Mouse (Mus musculus) neural tube, embryonic 13.5 days (tissue): ENCODE measurements around the gene Olfr1412. TPM values are rescaled to one million over a fixed set of nuclear protein-coding genes. Genes with fewer than 3 reads are reported as not detected.
A peak's percentile ranks its signal among the peaks of the same experiment; 100 is the strongest.

ENCODE experiments used
- ATAC-seq: fragments of 200-750 bp; cut with Nextera tagmentation; 2 replicates; pipeline ENCODE4 v1.8.0; 2017; ENCODE audit warnings: low read depth, mild to moderate bottlenecking, moderate TSS enrichment, moderate library complexity
- H3K27ac ChIP-seq: fragments of 300-500 bp; sonication (generic); replicated peaks from 2 replicates; pipeline ENCODE4 v1.5.1; 2015; ENCODE audit warnings: moderate library complexity, mild to moderate bottlenecking, inconsistent platforms
- H3K27me3 ChIP-seq: fragments of 300-500 bp; sonication (generic); 2 replicates; pipeline ENCODE4 v1.6.1; 2015; ENCODE audit warnings: mild to moderate bottlenecking, inconsistent platforms
- H3K36me3 ChIP-seq: fragments of 300-500 bp; sonication (generic); 2 replicates; pipeline ENCODE4 v1.6.1; 2015; ENCODE audit warnings: mild to moderate bottlenecking, inconsistent platforms
- H3K4me1 ChIP-seq: fragments of 300-500 bp; sonication (generic); replicated peaks from 2 replicates; pipeline ENCODE4 v1.6.1; 2015; ENCODE audit warnings: inconsistent platforms
- H3K4me2 ChIP-seq: fragments of 300-500 bp; sonication (generic); 2 replicates; pipeline ENCODE4 v1.6.1; 2015; ENCODE audit warnings: inconsistent platforms, mild to moderate bottlenecking, moderate library complexity
- H3K4me3 ChIP-seq: fragments of 300-500 bp; sonication (generic); 2 replicates; pipeline ENCODE4 v1.5.1; 2015; ENCODE audit warnings: mild to moderate bottlenecking, inconsistent platforms
- H3K9ac ChIP-seq: fragments of 300-500 bp; sonication (generic); 2 replicates; pipeline ENCODE4 v1.6.1; 2015; ENCODE audit warnings: moderate library complexity, mild to moderate bottlenecking, inconsistent platforms
- H3K9me3 ChIP-seq: fragments of 300-500 bp; sonication (generic); 2 replicates; pipeline ENCODE4 v1.6.1; 2016; ENCODE audit warnings: inconsistent platforms
- WGBS: fragments of 180-500 bp; shearing (Covaris S2); methylation state at CpG from one replicate; pipeline ENCODE4 v1.1.7; 2015; 5-methylcytosine and 5-hydroxymethylcytosine counted together
- polyA plus RNA-seq: library from polyadenylated mRNA; unstranded; fragments of >200 nt; fragmentation: Nextera tagmentation; extraction: Ambion mirVana; gene quantifications from 2 replicates; pipeline ENCODE4 v1.2.1, GENCODE M21; 2015

Olfr1412 gene
- polyA plus RNA-seq, 1 experiment from 2014 or later, result not detected

- no peak overlapping the region for H3K27ac ChIP-seq
- H3K27me3 ChIP-seq, result no peaks in the 10 kb centered on the region
- ATAC-seq, result no peak
- H3K36me3 ChIP-seq, result peaks cover 44% of the 10 kb centered on the region
- H3K9me3 ChIP-seq, result no peaks in the 10 kb centered on the region
- peaks cover 24% of the 10 kb centered on the region for H3K4me1 ChIP-seq
- no peak overlapping the region for H3K9ac ChIP-seq
- H3K4me2 ChIP-seq, result no peak overlapping the region
- H3K4me3 ChIP-seq, result no peak overlapping the region
- 93% methylated on average over 4 of the region's 4 CpGs for WGBS
Measured at GRCm38 (mm10) chr1:92638736-92639135, 53.2 kb downstream of the Olfr1412 start.

GRCm38 (mm10) chr1:92640393-92640792 lies 54.8 kb downstream of the Olfr1412 start:
- Histone ChIP-seq H3K27ac (no peak overlapping the region), H3K4me2 (peak overlapping the region; percentile 80), H3K36me3 (peaks cover 43% of the 10 kb centered on the region), H3K27me3 (no peaks in the 10 kb centered on the region; the same call in 1 of the 2 replicates), H3K4me3 (peak overlapping the region; percentile 78), H3K9me3 (no peaks in the 10 kb centered on the region), H3K9ac (peak overlapping the region; percentile 92), H3K4me1 (peaks cover 24% of the 10 kb centered on the region)
- ATAC-seq, result no peak
- WGBS, result 90% methylated on average over 6 of the region's 6 CpGs

Other genes starting within 250 kb of the Olfr1412 start
- 313 and 317 TPM in 2 replicates for gene Ndufa10, start 111.9 kb upstream of the Olfr1412 start, polyA plus RNA-seq
- not detected in 2 replicates for gene Olfr1416, start 100.7 kb upstream of the Olfr1412 start, polyA plus RNA-seq
- not detected in 2 replicates for gene Olfr1415, start 89.7 kb upstream of the Olfr1412 start, polyA plus RNA-seq
- gene Olfr1414, start 67.1 kb upstream of the Olfr1412 start, polyA plus RNA-seq, result not detected in 2 replicates
- gene Olfr1413, start 14.5 kb upstream of the Olfr1412 start, polyA plus RNA-seq, result not detected in 2 replicates
- not detected in 2 replicates for gene Olfr1411, start 8.6 kb downstream of the Olfr1412 start, polyA plus RNA-seq
- not detected in 2 replicates for gene Olfr1410, start 20.0 kb downstream of the Olfr1412 start, polyA plus RNA-seq
- not detected in 2 replicates for gene Olfr12, start 32.0 kb downstream of the Olfr1412 start, polyA plus RNA-seq
- gene Cops9, start 56.2 kb downstream of the Olfr1412 start, polyA plus RNA-seq, result 520 and 589 TPM in 2 replicates
- not detected in 2 replicates for gene Otos, start 63.1 kb downstream of the Olfr1412 start, polyA plus RNA-seq
- gene Gpc1, start 245.9 kb downstream of the Olfr1412 start, polyA plus RNA-seq, result 59.4 and 64.3 TPM in 2 replicates